Mouse (Mus musculus): Measurements from ENCODE around the gene Castor2. TPM values are rescaled to one million over a fixed set of nuclear protein-coding genes. Genes with fewer than 3 reads are reported as not detected.

Gene Castor2
- total and polyA plus RNA-seq, 3 experiments = 14.2 to 21.1 (median 20.7) TPM

DNA sequence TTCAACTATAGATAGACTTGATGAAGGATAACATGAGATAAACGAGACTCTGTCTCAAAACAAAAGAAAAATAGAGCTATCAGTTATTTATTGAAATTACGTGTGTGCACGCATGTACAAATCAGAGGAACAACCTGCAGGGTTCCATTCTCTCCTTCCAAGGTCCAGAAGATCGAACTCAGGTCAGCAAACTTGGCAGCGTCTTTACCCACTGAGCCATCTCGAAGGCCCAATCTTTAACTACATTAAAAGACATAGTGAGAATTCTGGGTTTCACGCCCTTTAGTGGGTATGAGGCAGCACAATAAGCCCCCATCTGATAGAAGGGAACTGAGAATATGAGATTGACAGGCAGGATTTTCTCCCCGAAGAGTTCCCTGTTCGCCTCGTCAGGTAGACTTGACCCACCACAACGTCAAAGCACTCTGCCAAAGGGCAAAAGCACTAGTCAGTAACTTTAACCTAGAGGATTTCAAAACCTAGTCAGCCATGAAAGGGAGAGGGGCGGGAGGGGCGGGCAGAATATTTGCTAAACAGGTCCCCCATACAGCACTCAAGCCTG, 1.1 kb upstream of the Castor2 start:
- Histone ChIP-seq H3K79me2 (replicated peaks; ENCODE audit: control insufficient read depth, insufficient read depth, low read length) (no peaks in the 10 kb centered on the region), H3K36me3 (ENCODE audit: control insufficient read depth, insufficient read depth, low read length) (no peaks in the 10 kb centered on the region), H3K27ac (no peak overlapping the region; the same call in 1 of the 2 replicates), H3K9ac (ENCODE audit: low read depth, low read length) (peak overlapping the region; percentile 68; the same call in 1 of the 2 replicates), H3K4me1 (ENCODE audit: control insufficient read depth, insufficient read depth, low read length) (peaks cover 6% of the 10 kb centered on the region), H3K27me3 (ENCODE audit: control insufficient read depth, insufficient read depth, low read length) (no peaks in the 10 kb centered on the region), H3K4me3 (peak overlapping the region; percentile 88)
- intact Hi-C loops (cut with DNase I) = loop anchor here (5.0 kb wide), 1 partner anchor 79 kb away; the partner anchor contains the start of gene Rcc1l
- WGBS = 62% methylated on average over 13 of the region's 13 CpGs
- DNase-seq = no peak
- TF ChIP-seq POLR2A (IDR thresholded peaks at IDR 0.05; ENCODE audit: insufficient read depth, low read depth, low read length) (no peak), CTCF (IDR thresholded peaks at IDR 0.05) (no peak), EP300 (IDR thresholded peaks at IDR 0.05; ENCODE audit: insufficient read depth, low read depth, low read length) (no peak)

DNA sequence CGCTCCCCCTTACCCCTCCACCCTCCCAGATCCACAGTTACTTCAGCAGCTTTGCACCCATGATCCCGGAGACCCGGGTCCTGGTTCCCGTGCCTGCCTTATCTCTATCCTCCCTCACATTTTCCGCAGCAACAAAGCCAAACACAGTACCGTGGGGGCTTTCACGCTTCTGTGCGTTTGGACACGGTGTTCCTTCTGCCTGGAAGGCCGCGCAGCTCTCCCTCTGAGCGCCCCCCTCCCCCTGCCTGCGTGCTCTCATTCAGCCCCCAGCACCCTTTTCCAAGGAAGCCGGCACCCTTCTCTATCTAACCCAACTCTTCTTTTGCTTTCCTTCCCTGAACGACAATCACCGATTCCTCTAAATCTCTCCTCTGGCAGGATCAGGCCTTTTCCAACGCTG, 535 bp upstream of the Castor2 start:
- no peak for TF ChIP-seq EP300 (IDR thresholded peaks at IDR 0.05; ENCODE audit: insufficient read depth, low read depth, low read length)
- TF ChIP-seq POLR2A (IDR thresholded peaks at IDR 0.05; ENCODE audit: insufficient read depth, low read depth, low read length) = no peak
- TF ChIP-seq CTCF (IDR thresholded peaks at IDR 0.05) = no peak
- peak overlapping the region; percentile 86 for H3K27ac ChIP-seq
- no peaks in the 10 kb centered on the region for H3K27me3 ChIP-seq (ENCODE audit: control insufficient read depth, insufficient read depth, low read length)
- intact Hi-C loops (cut with DNase I) = loop anchor here (5.0 kb wide), 1 partner anchor 78 kb away; the partner anchor contains the start of gene Rcc1l
- no peaks in the 10 kb centered on the region for H3K36me3 ChIP-seq (ENCODE audit: control insufficient read depth, insufficient read depth, low read length)
- no peak for DNase-seq
- H3K4me1 ChIP-seq (ENCODE audit: control insufficient read depth, insufficient read depth, low read length) = peaks cover 6% of the 10 kb centered on the region
- no peaks in the 10 kb centered on the region for H3K79me2 ChIP-seq (replicated peaks; ENCODE audit: control insufficient read depth, insufficient read depth, low read length)
- peak overlapping the region; percentile 88 for H3K4me3 ChIP-seq
- WGBS = 0% methylated on average over 17 of the region's 17 CpGs
- H3K9ac ChIP-seq (ENCODE audit: low read depth, low read length) = peak overlapping the region; percentile 68

DNA sequence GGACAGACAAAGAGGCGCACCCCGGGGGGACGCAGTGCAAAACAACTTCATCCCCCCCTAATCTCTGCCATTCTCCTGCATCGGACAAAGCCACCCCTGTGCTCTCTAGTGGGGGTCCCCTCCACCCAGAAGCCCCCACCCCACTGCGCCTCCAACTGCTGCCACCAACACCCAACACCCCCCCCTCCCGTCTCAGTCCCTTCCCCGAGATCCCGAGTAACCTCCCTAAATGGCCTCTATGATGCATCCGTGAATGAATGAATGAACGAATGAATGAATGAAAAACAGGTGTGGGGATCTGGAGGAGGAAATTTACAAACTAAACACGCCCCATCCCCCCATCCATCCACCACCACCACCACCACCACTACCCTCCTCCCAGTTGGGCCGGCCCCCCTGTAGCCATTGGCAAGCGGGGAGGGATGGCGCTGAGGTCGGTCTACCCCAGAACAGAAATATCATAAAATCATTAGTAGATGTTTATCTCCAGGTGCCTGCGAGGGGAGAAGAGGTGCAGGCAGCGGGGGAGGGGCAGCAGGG, 791 bp downstream of the Castor2 start:
- no peaks in the 10 kb centered on the region for H3K27me3 ChIP-seq (ENCODE audit: control insufficient read depth, insufficient read depth, low read length)
- 12% methylated on average over 15 of the region's 17 CpGs for WGBS
- no peaks in the 10 kb centered on the region for H3K79me2 ChIP-seq (replicated peaks; ENCODE audit: control insufficient read depth, insufficient read depth, low read length)
- peaks cover 6% of the 10 kb centered on the region for H3K4me1 ChIP-seq (ENCODE audit: control insufficient read depth, insufficient read depth, low read length)
- intact Hi-C loops (cut with DNase I) = no loop called here
- H3K9ac ChIP-seq (ENCODE audit: low read depth, low read length) = peak overlapping the region; percentile 4; the same call in 1 of the 2 replicates
- no peaks in the 10 kb centered on the region for H3K36me3 ChIP-seq (ENCODE audit: control insufficient read depth, insufficient read depth, low read length)
- no peak for DNase-seq
- no peak for TF ChIP-seq CTCF (IDR thresholded peaks at IDR 0.05)
- no peak for TF ChIP-seq EP300 (IDR thresholded peaks at IDR 0.05; ENCODE audit: insufficient read depth, low read depth, low read length)
- TF ChIP-seq POLR2A (IDR thresholded peaks at IDR 0.05; ENCODE audit: insufficient read depth, low read depth, low read length) = no peak
- H3K4me3 ChIP-seq = peak overlapping the region; percentile 88
- H3K27ac ChIP-seq = no peak overlapping the region

DNA sequence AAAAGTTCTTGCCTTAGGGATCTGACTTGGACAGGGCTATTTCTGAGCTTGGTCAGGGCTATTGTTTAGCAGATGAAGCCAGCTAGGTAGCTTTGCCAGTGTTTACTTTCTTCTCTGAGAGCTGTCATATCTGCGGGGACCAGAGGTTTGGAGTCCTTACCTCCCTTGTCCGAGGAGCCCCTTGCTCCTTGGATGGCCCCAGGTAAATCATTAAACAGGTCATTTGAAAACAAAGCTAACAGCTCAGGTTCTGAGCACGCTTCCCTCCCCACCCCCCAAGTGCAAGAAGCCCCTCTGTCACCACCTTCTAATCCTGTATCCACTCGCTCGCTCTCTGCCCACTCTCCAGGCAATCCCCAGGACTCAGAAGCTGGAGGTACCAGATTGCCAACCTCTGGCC, 1.8 kb downstream of the Castor2 start:
- 90% methylated on average over 5 of the region's 5 CpGs for WGBS
- DNase-seq = no peak
- no peaks in the 10 kb centered on the region for H3K27me3 ChIP-seq (ENCODE audit: control insufficient read depth, insufficient read depth, low read length)
- no peak for TF ChIP-seq EP300 (IDR thresholded peaks at IDR 0.05; ENCODE audit: insufficient read depth, low read depth, low read length)
- TF ChIP-seq CTCF (IDR thresholded peaks at IDR 0.05) = no peak
- no peak for TF ChIP-seq POLR2A (IDR thresholded peaks at IDR 0.05; ENCODE audit: insufficient read depth, low read depth, low read length)
- no peak overlapping the region for H3K27ac ChIP-seq
- intact Hi-C loops (cut with DNase I) = no loop called here
- no peaks in the 10 kb centered on the region for H3K79me2 ChIP-seq (replicated peaks; ENCODE audit: control insufficient read depth, insufficient read depth, low read length)
- no peaks in the 10 kb centered on the region for H3K36me3 ChIP-seq (ENCODE audit: control insufficient read depth, insufficient read depth, low read length)
- H3K4me3 ChIP-seq = no peak overlapping the region
- peaks cover 6% of the 10 kb centered on the region for H3K4me1 ChIP-seq (ENCODE audit: control insufficient read depth, insufficient read depth, low read length)
- no peak overlapping the region for H3K9ac ChIP-seq (ENCODE audit: low read depth, low read length)

DNA sequence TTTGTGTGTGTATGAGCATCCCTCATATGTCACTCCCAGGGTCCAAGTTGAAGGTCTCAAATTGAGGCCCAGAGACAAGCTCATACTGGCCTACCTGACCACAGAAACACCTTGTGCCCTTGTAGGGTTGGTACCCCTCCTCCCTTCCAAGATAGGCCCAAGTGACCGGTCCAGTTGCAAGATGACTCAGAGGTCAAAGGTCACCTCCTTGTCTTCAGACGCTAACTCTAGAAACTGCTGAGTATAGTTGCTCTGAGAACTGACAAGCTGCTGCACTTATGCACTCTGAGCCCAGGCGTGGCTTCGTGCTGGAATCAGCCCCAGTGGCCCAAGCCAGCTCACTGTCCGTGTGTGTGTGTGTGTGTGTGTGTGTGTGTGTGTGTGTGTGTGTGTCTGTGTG, 2.4 kb downstream of the Castor2 start:
- WGBS = 32% methylated on average over 5 of the region's 5 CpGs
- no peak for DNase-seq
- TF ChIP-seq POLR2A (IDR thresholded peaks at IDR 0.05; ENCODE audit: insufficient read depth, low read depth, low read length) (no peak), CTCF (IDR thresholded peaks at IDR 0.05) (no peak), EP300 (IDR thresholded peaks at IDR 0.05; ENCODE audit: insufficient read depth, low read depth, low read length) (no peak)
- Histone ChIP-seq H3K79me2 (replicated peaks; ENCODE audit: control insufficient read depth, insufficient read depth, low read length) (no peaks in the 10 kb centered on the region), H3K9ac (ENCODE audit: low read depth, low read length) (no peak overlapping the region), H3K4me1 (ENCODE audit: control insufficient read depth, insufficient read depth, low read length) (peaks cover 6% of the 10 kb centered on the region), H3K27ac (no peak overlapping the region), H3K36me3 (ENCODE audit: control insufficient read depth, insufficient read depth, low read length) (no peaks in the 10 kb centered on the region), H3K27me3 (ENCODE audit: control insufficient read depth, insufficient read depth, low read length) (no peaks in the 10 kb centered on the region), H3K4me3 (no peak overlapping the region)
- intact Hi-C loops (cut with DNase I) = no loop called here

DNA sequence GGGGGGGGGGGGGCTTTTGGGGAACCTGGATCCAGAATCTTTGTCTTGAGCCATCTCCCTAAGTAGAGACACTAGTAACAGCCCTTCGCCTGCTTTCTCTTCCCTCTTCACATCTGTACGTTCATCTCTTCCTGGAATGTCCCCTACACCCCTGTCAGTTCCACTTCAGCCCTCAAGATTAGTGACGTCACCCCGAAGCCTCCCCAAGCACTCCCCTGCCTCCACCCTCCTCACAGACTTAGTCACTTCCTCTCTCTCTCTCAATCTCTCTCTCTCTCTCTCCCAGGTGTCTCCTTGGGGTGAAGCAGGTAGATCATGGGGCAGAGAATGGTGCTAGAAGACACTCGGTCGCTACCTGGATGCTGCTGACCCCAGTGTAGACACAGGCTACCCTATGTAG, 3.2 kb downstream of the Castor2 start:
- peaks cover 6% of the 10 kb centered on the region for H3K4me1 ChIP-seq (ENCODE audit: control insufficient read depth, insufficient read depth, low read length)
- DNase-seq = no peak
- TF ChIP-seq EP300 (IDR thresholded peaks at IDR 0.05; ENCODE audit: insufficient read depth, low read depth, low read length) = no peak
- TF ChIP-seq CTCF (IDR thresholded peaks at IDR 0.05) = no peak
- no peak for TF ChIP-seq POLR2A (IDR thresholded peaks at IDR 0.05; ENCODE audit: insufficient read depth, low read depth, low read length)
- H3K27me3 ChIP-seq (ENCODE audit: control insufficient read depth, insufficient read depth, low read length) = no peaks in the 10 kb centered on the region
- no peak overlapping the region for H3K9ac ChIP-seq (ENCODE audit: low read depth, low read length)
- no peaks in the 10 kb centered on the region for H3K36me3 ChIP-seq (ENCODE audit: control insufficient read depth, insufficient read depth, low read length)
- intact Hi-C loops (cut with DNase I) = no loop called here
- H3K27ac ChIP-seq = no peak overlapping the region
- H3K4me3 ChIP-seq = no peak overlapping the region
- no peaks in the 10 kb centered on the region for H3K79me2 ChIP-seq (replicated peaks; ENCODE audit: control insufficient read depth, insufficient read depth, low read length)
- WGBS = 58% methylated on average over 6 of the region's 6 CpGs

Measured in heart, adult 2 months (tissue).